Mouse (Mus musculus) hematopoietic multipotent progenitor cell, adult 10-12 weeks (in vitro differentiated cells): ENCODE data around the gene Fmr1. TPM values are rescaled to one million over a fixed set of nuclear protein-coding genes. Genes with fewer than 3 reads are reported as not detected.

ENCODE experiments used
- polyA plus RNA-seq: library from polyadenylated mRNA; stranded (reverse); fragments of >175 nt; gene quantifications from 2 replicates; pipeline ENCODE4 v1.2.3, GENCODE M21; 2012; ENCODE audit warnings: low replicate concordance

The Fmr1 gene
- 18.7 and 19.2 TPM in 2 replicates for polyA plus RNA-seq

DNA sequence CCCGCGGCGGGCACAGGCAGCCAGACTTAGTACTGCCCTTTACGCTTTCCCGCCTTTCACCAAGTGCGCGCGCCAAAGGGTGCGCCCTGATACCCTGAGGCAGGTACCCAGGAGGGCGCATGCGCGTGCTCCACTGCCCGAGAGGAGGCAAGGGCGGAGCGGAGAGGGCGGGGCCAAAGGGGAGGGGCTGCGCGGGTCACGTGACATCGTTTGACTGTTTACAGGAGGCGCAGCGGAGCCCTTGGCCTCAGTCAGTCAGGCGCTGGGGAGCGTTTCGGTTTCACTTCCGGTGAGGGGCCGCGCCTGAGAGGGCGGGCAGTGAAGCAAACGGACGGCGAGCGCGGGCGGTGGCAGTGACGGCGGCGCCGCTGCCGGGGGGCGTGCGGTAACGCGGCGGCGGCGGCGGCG, at the start of gene Fmr1:
TSS of gene Fmr1 (plus strand) at position 209 of the 408 bp plus-strand sequence.

DNA sequence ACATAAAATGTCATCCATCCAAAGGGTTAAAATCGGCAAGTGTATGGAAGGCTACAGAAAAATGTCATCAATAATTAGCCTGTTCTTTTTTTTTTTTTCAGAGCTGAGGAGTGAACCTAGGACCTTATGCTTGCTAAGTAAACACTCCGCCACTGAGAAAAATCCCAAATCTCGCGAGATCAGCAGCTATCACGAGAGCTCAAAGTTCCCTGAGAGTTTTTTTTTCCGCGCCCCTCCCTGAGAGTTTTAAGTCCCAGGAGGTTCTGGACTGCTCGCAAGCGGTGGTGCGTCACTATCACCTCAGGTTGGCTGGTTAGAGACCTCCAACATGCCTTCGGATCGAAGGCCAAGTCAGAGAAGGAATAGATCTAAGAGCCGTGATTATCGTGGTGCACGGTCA, 83.3 kb downstream of the Fmr1 start, which contains the start of gene Fmr1nb:
TSS of gene Fmr1nb (plus strand) at position 234 of the 400 bp plus-strand sequence.

Other genes starting within 250 kb of the Fmr1 start
- not detected in 2 replicates for gene Fmr1nb, start 83.3 kb downstream of the Fmr1 start, polyA plus RNA-seq
- gene Gm14698, start 142.6 kb downstream of the Fmr1 start, polyA plus RNA-seq: 0.08 and 1.0 TPM in 2 replicates
- not detected in 2 replicates for gene Gm6812, start 214.5 kb downstream of the Fmr1 start, polyA plus RNA-seq